Mouse (Mus musculus): ENCODE measurements around the gene D230025D16Rik. TPM values are rescaled to one million over a fixed set of nuclear protein-coding genes. Genes with fewer than 3 reads are reported as not detected.

D230025D16Rik gene
- total and polyA plus RNA-seq, 2 experiments: 54.9 to 67.3 TPM

GRCm38 (mm10) chr8:105299962-105300361, 75.0 kb downstream of the D230025D16Rik start:
- DNase-seq (ENCODE audit: extremely low read depth, low read depth, low spot score): no peak
- peaks cover 11% of the 10 kb centered on the region for H3K79me2 ChIP-seq (ENCODE audit: control insufficient read depth, insufficient read depth, low read length)
- H3K27me3 ChIP-seq (ENCODE audit: control insufficient read depth, insufficient read depth, low read length): no peaks in the 10 kb centered on the region
- H3K4me1 ChIP-seq (ENCODE audit: control insufficient read depth, insufficient read depth, low read length): peaks cover 10% of the 10 kb centered on the region
- no peak overlapping the region for H3K4me3 ChIP-seq (ENCODE audit: insufficient read depth, low read depth, low read length)
- TF ChIP-seq CTCF (IDR thresholded peaks at IDR 0.05; ENCODE audit: low read depth, low read length) (no peak), POLR2A (IDR thresholded peaks at IDR 0.05; ENCODE audit: extremely low read depth, insufficient read depth, low read length) (no peak)
- H3K9ac ChIP-seq (ENCODE audit: low read depth, low read length): no peak overlapping the region
- WGBS: 93% methylated on average over 8 of the region's 8 CpGs
- H3K27ac ChIP-seq (replicated peaks; ENCODE audit: insufficient read depth, low read depth, low read length): no peak overlapping the region
- peaks cover 19% of the 10 kb centered on the region for H3K36me3 ChIP-seq (ENCODE audit: control insufficient read depth, insufficient read depth, low read length)

Other genes starting within 250 kb of the D230025D16Rik start
- gene Ces2h, start 224.3 kb upstream of the D230025D16Rik start, total RNA-seq (2014; rRNA removed): 0.07 and 0.18 TPM in 2 replicates
- 0.22 and 0.26 TPM in 2 replicates for gene Ces2h, start 224.3 kb upstream of the D230025D16Rik start, polyA plus RNA-seq (2012; rRNA removed)
- 819 and 925 TPM in 2 replicates for gene Ces3a, start 176.5 kb upstream of the D230025D16Rik start, total RNA-seq (2014; rRNA removed)
- gene Ces3a, start 176.5 kb upstream of the D230025D16Rik start, polyA plus RNA-seq (2012; rRNA removed): 768 and 1,045 TPM in 2 replicates
- 271 and 504 TPM in 2 replicates for gene Ces3b, start 141.4 kb upstream of the D230025D16Rik start, total RNA-seq (2014; rRNA removed)
- 213 and 453 TPM in 2 replicates for gene Ces3b, start 141.4 kb upstream of the D230025D16Rik start, polyA plus RNA-seq (2012; rRNA removed)
- 0.13 and 0.55 TPM in 2 replicates for gene Ces4a, start 93.3 kb upstream of the D230025D16Rik start, total RNA-seq (2014; rRNA removed)
- gene Ces4a, start 93.3 kb upstream of the D230025D16Rik start, polyA plus RNA-seq (2012; rRNA removed): 0.09 and 0.93 TPM in 2 replicates
- 13.2 and 15.7 TPM in 2 replicates for gene Cbfb, start 54.5 kb upstream of the D230025D16Rik start, total RNA-seq (2014; rRNA removed)
- gene Cbfb, start 54.5 kb upstream of the D230025D16Rik start, polyA plus RNA-seq (2012; rRNA removed): 1.8 and 2.8 TPM in 2 replicates
- gene B3gnt9, start 30.0 kb downstream of the D230025D16Rik start, total RNA-seq (2014; rRNA removed): 0.74 and 0.87 TPM in 2 replicates
- gene B3gnt9, start 30.0 kb downstream of the D230025D16Rik start, polyA plus RNA-seq (2012; rRNA removed): 1.2 and 1.4 TPM in 2 replicates
- gene Tradd, start 39.5 kb downstream of the D230025D16Rik start, total RNA-seq (2014; rRNA removed): 11.8 and 12.3 TPM in 2 replicates
- gene Tradd, start 39.5 kb downstream of the D230025D16Rik start, polyA plus RNA-seq (2012; rRNA removed): 16.1 and 18.6 TPM in 2 replicates
- gene Fbxl8, start 39.5 kb downstream of the D230025D16Rik start, total RNA-seq (2014; rRNA removed): 1.9 and 3.4 TPM in 2 replicates
- 6.7 and 7.3 TPM in 2 replicates for gene Fbxl8, start 39.5 kb downstream of the D230025D16Rik start, polyA plus RNA-seq (2012; rRNA removed)
- gene Hsf4, start 44.7 kb downstream of the D230025D16Rik start, total RNA-seq (2014; rRNA removed): 4.4 and 4.8 TPM in 2 replicates
- gene Hsf4, start 44.7 kb downstream of the D230025D16Rik start, polyA plus RNA-seq (2012; rRNA removed): 9.4 and 11.0 TPM in 2 replicates
- 0.27 and 0.37 TPM in 2 replicates for gene Nol3, start 51.0 kb downstream of the D230025D16Rik start, total RNA-seq (2014; rRNA removed)
- 0.40 and 0.43 TPM in 2 replicates for gene Nol3, start 51.0 kb downstream of the D230025D16Rik start, polyA plus RNA-seq (2012; rRNA removed)
- gene 4931428F04Rik, start 64.7 kb downstream of the D230025D16Rik start, total RNA-seq (2014; rRNA removed): 0.46 and 1.0 TPM in 2 replicates
- 0.92 and 1.7 TPM in 2 replicates for gene 4931428F04Rik, start 64.7 kb downstream of the D230025D16Rik start, polyA plus RNA-seq (2012; rRNA removed)
- gene Exoc3l, start 71.0 kb downstream of the D230025D16Rik start, total RNA-seq (2014; rRNA removed): 3.6 TPM in 2 replicates
- 4.6 and 9.3 TPM in 2 replicates for gene Exoc3l, start 71.0 kb downstream of the D230025D16Rik start, polyA plus RNA-seq (2012; rRNA removed)
- 4.4 and 7.2 TPM in 2 replicates for gene E2f4, start 72.5 kb downstream of the D230025D16Rik start, total RNA-seq (2014; rRNA removed)
- 41.7 and 59.0 TPM in 2 replicates for gene E2f4, start 72.5 kb downstream of the D230025D16Rik start, polyA plus RNA-seq (2012; rRNA removed)
- gene Elmo3, start 80.5 kb downstream of the D230025D16Rik start, total RNA-seq (2014; rRNA removed): 16.8 and 19.5 TPM in 2 replicates
- 32.4 and 33.4 TPM in 2 replicates for gene Elmo3, start 80.5 kb downstream of the D230025D16Rik start, polyA plus RNA-seq (2012; rRNA removed)
- gene Lrrc29, start 101.1 kb downstream of the D230025D16Rik start, total RNA-seq (2014; rRNA removed): 3.0 and 3.2 TPM in 2 replicates
- 7.9 and 12.9 TPM in 2 replicates for gene Lrrc29, start 101.1 kb downstream of the D230025D16Rik start, polyA plus RNA-seq (2012; rRNA removed)
- 97.9 and 104 TPM in 2 replicates for gene Tmem208, start 101.2 kb downstream of the D230025D16Rik start, total RNA-seq (2014; rRNA removed)
- gene Tmem208, start 101.2 kb downstream of the D230025D16Rik start, polyA plus RNA-seq (2012; rRNA removed): 87.5 and 90.9 TPM in 2 replicates
- 1.7 and 1.9 TPM in 2 replicates for gene Fhod1, start 122.8 kb downstream of the D230025D16Rik start, total RNA-seq (2014; rRNA removed)
- gene Fhod1, start 122.8 kb downstream of the D230025D16Rik start, polyA plus RNA-seq (2012; rRNA removed): 3.2 and 7.8 TPM in 2 replicates
- gene Slc9a5, start 123.7 kb downstream of the D230025D16Rik start, total RNA-seq (2014; rRNA removed): under 0.01 and 0.20 TPM in 2 replicates
- 0.15 and 0.53 TPM in 2 replicates for gene Slc9a5, start 123.7 kb downstream of the D230025D16Rik start, polyA plus RNA-seq (2012; rRNA removed)
- under 0.01 and 0.13 TPM in 2 replicates for gene Plekhg4, start 148.1 kb downstream of the D230025D16Rik start, total RNA-seq (2014; rRNA removed)
- 0.09 TPM in 1 of 2 replicates, not detected in the other for gene Plekhg4, start 148.1 kb downstream of the D230025D16Rik start, polyA plus RNA-seq (2012; rRNA removed)
- not detected in 2 replicates for gene Kctd19, start 188.4 kb downstream of the D230025D16Rik start, total RNA-seq (2014; rRNA removed)
- gene Kctd19, start 188.4 kb downstream of the D230025D16Rik start, polyA plus RNA-seq (2012; rRNA removed): not detected in 2 replicates
- not detected in 2 replicates for gene Lrrc36, start 188.4 kb downstream of the D230025D16Rik start, total RNA-seq (2014; rRNA removed)
- not detected in 2 replicates for gene Lrrc36, start 188.4 kb downstream of the D230025D16Rik start, polyA plus RNA-seq (2012; rRNA removed)
- gene Tppp3, start 246.4 kb downstream of the D230025D16Rik start, total RNA-seq (2014; rRNA removed): 0.47 and 0.65 TPM in 2 replicates
- gene Tppp3, start 246.4 kb downstream of the D230025D16Rik start, polyA plus RNA-seq (2012; rRNA removed): 0.51 and 0.80 TPM in 2 replicates